In genomic region chr4:133402011-133402410, GRCm38 (mm10) we compare ENCODE assay signal across 16 mouse cellular contexts. TPM values are rescaled to one million over a fixed set of nuclear protein-coding genes. Genes with fewer than 3 reads are reported as not detected.
A peak's percentile ranks its signal among the peaks of the same experiment; 100 is the strongest.
DNase-seq lines count a peak whose midpoint lies in the region; ATAC-seq and TF ChIP-seq lines count a peak whose summit lies in the region.
"Had no signal": no experiment of that assay in that cellular context is flagged by ENCODE, and none has a peak within 500 bp of the region (broad histone marks: within the 10 kb centered on the region; RNA-seq: fewer than 3 reads in every experiment).

No protein-coding gene starts in this region.

- 0 out of 2 replicates have a peak overlapping the region, but pooled peaks have one; percentile 28 for H3K27ac ChIP-seq in heart, embryonic 15.5 days
- no peak overlapping the region for H3K27ac ChIP-seq in heart, adult 2 months
- H3K27ac ChIP-seq in liver, embryonic 14.5 days = peak overlapping the region; percentile 36
- H3K27ac ChIP-seq: forebrain, embryonic 12.5 days; hindbrain, embryonic 13.5 days; kidney, postnatal 0 days; lung, embryonic 15.5 days; midbrain, embryonic 15.5 days had no signal

- no peaks in the 10 kb centered on the region for H3K79me2 ChIP-seq in heart, adult 2 months (replicated peaks; ENCODE audit: control insufficient read depth, insufficient read depth, low read length)

- intact Hi-C loops in heart, adult 2 months (cut with DNase I) = no loop called here

- no peak overlapping the region for H3K4me3 ChIP-seq in heart, embryonic 15.5 days
- no peak overlapping the region for H3K4me3 ChIP-seq in heart, adult 2 months
- H3K4me3 ChIP-seq in liver, embryonic 14.5 days (ENCODE audit: insufficient read depth in 1 of 2, low read depth in 2 of 2, low read length in 2 of 2) = no peak overlapping the region
- H3K4me3 ChIP-seq: forebrain, embryonic 12.5 days; hindbrain, embryonic 13.5 days; lung, embryonic 15.5 days; midbrain, embryonic 15.5 days had no signal

- ATAC-seq in heart, embryonic 15.5 days (replicated peaks; ENCODE audit: insufficient number of reproducible peaks, insufficient read depth, low FRiP score, low read depth) = no peak
- peak; percentile 18 for ATAC-seq in CD4-positive, CD25-positive, alpha-beta regulatory T cell, adult 4 months
- peak; percentile 71 for ATAC-seq in erythroblast, adult 5-6 weeks (replicated peaks; ENCODE audit: low FRiP score, poor library complexity, severe bottlenecking)
- ATAC-seq in liver, embryonic 14.5 days (ENCODE audit: insufficient read depth) = peak; percentile 65
- ATAC-seq: midbrain, embryonic 15.5 days had no signal

- TF ChIP-seq CTCF in heart, adult 2 months (IDR thresholded peaks at IDR 0.05) = no peak
- no peak for TF ChIP-seq CTCF in liver, embryonic 14.5 days (IDR thresholded peaks at IDR 0.05; ENCODE audit: low read depth)

- TF ChIP-seq POLR2A in heart, adult 2 months (IDR thresholded peaks at IDR 0.05; ENCODE audit: insufficient read depth, low read depth, low read length) = no peak

- TF ChIP-seq EP300 in heart, adult 2 months (IDR thresholded peaks at IDR 0.05; ENCODE audit: insufficient read depth, low read depth, low read length) = no peak
- TF ChIP-seq EP300 in liver, embryonic 14.5 days (IDR thresholded peaks at IDR 0.05; ENCODE audit: low read depth) = no peak

- H3K9me3 ChIP-seq in heart, embryonic 15.5 days (replicated peaks) = no peaks in the 10 kb centered on the region
- no peaks in the 10 kb centered on the region for H3K9me3 ChIP-seq in liver, embryonic 14.5 days (ENCODE audit: control insufficient read depth, low read length)
- H3K9me3 ChIP-seq: forebrain, embryonic 12.5 days; hindbrain, embryonic 13.5 days; lung, embryonic 15.5 days; midbrain, embryonic 15.5 days had no signal

- no peak overlapping the region for H3K9ac ChIP-seq in heart, embryonic 15.5 days
- no peak overlapping the region for H3K9ac ChIP-seq in heart, adult 2 months (ENCODE audit: low read depth, low read length)
- peak overlapping the region; percentile 23; the same call in 1 of the 2 replicates for H3K9ac ChIP-seq in liver, embryonic 14.5 days (replicated peaks)
- H3K9ac ChIP-seq: forebrain, embryonic 12.5 days; hindbrain, embryonic 13.5 days; lung, embryonic 15.5 days; midbrain, embryonic 15.5 days had no signal

- H3K4me1 ChIP-seq in heart, embryonic 15.5 days (replicated peaks) = peaks cover 53% of the 10 kb centered on the region
- H3K4me1 ChIP-seq in heart, adult 2 months (ENCODE audit: control insufficient read depth, insufficient read depth, low read length) = peaks cover 9% of the 10 kb centered on the region
- H3K4me1 ChIP-seq in liver, embryonic 14.5 days (replicated peaks; ENCODE audit: control insufficient read depth in 2 of 2, insufficient read depth in 2 of 2, low read length in 1 of 2) = peaks cover 16 to 21% of the 10 kb centered on the region in 2 experiments
- H3K4me1 ChIP-seq: midbrain, embryonic 15.5 days had no signal

- 0 out of 2 replicates have a peak overlapping the region, but pooled peaks have one; percentile 10 for H3K4me2 ChIP-seq in heart, embryonic 15.5 days
- H3K4me2 ChIP-seq in liver, embryonic 14.5 days (ENCODE audit: low read depth) = peak overlapping the region; percentile 32
- H3K4me2 ChIP-seq: forebrain, embryonic 12.5 days; hindbrain, embryonic 13.5 days; lung, embryonic 15.5 days; midbrain, embryonic 15.5 days had no signal

- H3K27me3 ChIP-seq in heart, embryonic 15.5 days = no peaks in the 10 kb centered on the region
- no peaks in the 10 kb centered on the region for H3K27me3 ChIP-seq in heart, adult 2 months (ENCODE audit: control insufficient read depth, insufficient read depth, low read length)
- no peaks in the 10 kb centered on the region for H3K27me3 ChIP-seq in liver, embryonic 14.5 days (ENCODE audit: control insufficient read depth, insufficient read depth, low read length)
- H3K27me3 ChIP-seq: CH12.LX; forebrain, embryonic 12.5 days; hindbrain, embryonic 13.5 days; lung, embryonic 15.5 days; midbrain, embryonic 15.5 days had no signal

- 22% methylated on average over 13 of the region's 13 CpGs for WGBS in heart, embryonic 15.5 days
- 33% methylated on average over 13 of the region's 13 CpGs for WGBS in heart, adult 2 months
- 14% methylated on average over 13 of the region's 13 CpGs for WGBS in liver, embryonic 14.5 days (ENCODE audit: insufficient replicate concordance)

- H3K36me3 ChIP-seq in heart, embryonic 15.5 days = no peaks in the 10 kb centered on the region
- H3K36me3 ChIP-seq in heart, adult 2 months (ENCODE audit: control insufficient read depth, insufficient read depth, low read length) = no peaks in the 10 kb centered on the region
- H3K36me3 ChIP-seq in liver, embryonic 14.5 days (replicated peaks; ENCODE audit: control insufficient read depth, insufficient read depth, low read depth) = no peaks in the 10 kb centered on the region; the same call in 1 of the 2 replicates
- H3K36me3 ChIP-seq: forebrain, embryonic 12.5 days; hindbrain, embryonic 13.5 days; lung, embryonic 15.5 days; midbrain, embryonic 15.5 days had no signal

- no peak for DNase-seq in heart, adult 2 months
- DNase-seq in liver, embryonic 14.5 days (ENCODE audit: low read depth in 3 of 3, low spot score in 3 of 3) = no peak
- no peak for DNase-seq in layer of hippocampus, adult 9-10 months (ENCODE audit: low spot score)
- no peak for DNase-seq in adrenal gland, postnatal 4 days (ENCODE audit: low spot score in 2 of 2)
- DNase-seq in kidney, postnatal 25 days = no peak
- DNase-seq: adrenal gland, postnatal 25 days; gastrocnemius, postnatal 36 days had no signal

RNA-seq across cellular contexts. Expression of gene Slc9a1, which starts 32.5 kb away (rescaled TPM):
- polyA plus RNA-seq in heart, embryonic 15.5 days (2015; fragmentation: Nextera tagmentation; extraction: Ambion mirVana) = 6.6 and 8.2 TPM in 2 replicates
- total RNA-seq in heart, adult 2 months (2021) = 10 to 100 TPM; 17.0 to 17.4 TPM
- polyA plus RNA-seq in heart, adult 2 months (2012; rRNA removed) = 21.4 and 21.5 TPM in 2 replicates
- 10 to 100 TPM in 1 of 2 experiments, 1 to 10 TPM in 1; 9.9 to 19.4 TPM for polyA plus RNA-seq in CD4-positive, CD25-positive, alpha-beta regulatory T cell, adult 4 months (2017; shearing (Covaris generic))
- total RNA-seq in erythroblast, adult 5-6 weeks (2015; ENCODE audit: low replicate concordance) = 6.5 and 9.8 TPM in 2 replicates
- total RNA-seq in erythroblast, adult 5-6 weeks (2017; ENCODE audit: low replicate concordance) = 5.9 and 8.3 TPM in 2 replicates
- 6.7 and 7.6 TPM in 2 replicates for polyA plus RNA-seq in liver, embryonic 14.5 days (2012; rRNA removed)
- polyA plus RNA-seq in liver, embryonic 14.5 days (2014; fragmentation: Nextera tagmentation; extraction: Ambion mirVana) = 2.1 and 2.3 TPM in 2 replicates
- total RNA-seq in adrenal gland, postnatal 4 days (2021) = 10 to 100 TPM; 52.9 to 54.4 TPM

RNA-seq across cellular contexts. Expression of gene Wdtc1, which starts 48.7 kb away (rescaled TPM):
- 11.4 and 14.3 TPM in 2 replicates for polyA plus RNA-seq in heart, embryonic 15.5 days (2015; fragmentation: Nextera tagmentation; extraction: Ambion mirVana)
- total RNA-seq in heart, adult 2 months (2021) = 10 to 100 TPM; 73.6 to 96.1 TPM
- polyA plus RNA-seq in heart, adult 2 months (2012; rRNA removed) = 61.8 and 65.1 TPM in 2 replicates
- 1 to 10 TPM; 4.2 to 7.8 TPM for polyA plus RNA-seq in CD4-positive, CD25-positive, alpha-beta regulatory T cell, adult 4 months (2017; shearing (Covaris generic))
- 8.6 and 9.6 TPM in 2 replicates for total RNA-seq in erythroblast, adult 5-6 weeks (2015; ENCODE audit: low replicate concordance)
- total RNA-seq in erythroblast, adult 5-6 weeks (2017; ENCODE audit: low replicate concordance) = 8.4 and 18.3 TPM in 2 replicates
- 6.4 and 7.0 TPM in 2 replicates for polyA plus RNA-seq in liver, embryonic 14.5 days (2012; rRNA removed)
- 7.3 and 9.1 TPM in 2 replicates for polyA plus RNA-seq in liver, embryonic 14.5 days (2014; fragmentation: Nextera tagmentation; extraction: Ambion mirVana)
- total RNA-seq in adrenal gland, postnatal 4 days (2021) = 10 to 100 TPM; 36.3 to 39.9 TPM
